Mouse (Mus musculus) right cerebral cortex, postnatal 36 days (tissue): ENCODE results near the gene Cfdp1.

Experiments used
- DNase-seq, 2 experiments: peaks; one replicate each; pipeline ENCODE4 v3.0.0; 2022; ENCODE audit warnings: low spot score in 2 of 2, mixed read lengths in 1 of 2

The Cfdp1 gene

GRCm38 (mm10) chr8:111796528-111796927, 57.6 kb downstream of the Cfdp1 start:
- peak in 1 of 2 experiments; percentile 18 for DNase-seq

DNA sequence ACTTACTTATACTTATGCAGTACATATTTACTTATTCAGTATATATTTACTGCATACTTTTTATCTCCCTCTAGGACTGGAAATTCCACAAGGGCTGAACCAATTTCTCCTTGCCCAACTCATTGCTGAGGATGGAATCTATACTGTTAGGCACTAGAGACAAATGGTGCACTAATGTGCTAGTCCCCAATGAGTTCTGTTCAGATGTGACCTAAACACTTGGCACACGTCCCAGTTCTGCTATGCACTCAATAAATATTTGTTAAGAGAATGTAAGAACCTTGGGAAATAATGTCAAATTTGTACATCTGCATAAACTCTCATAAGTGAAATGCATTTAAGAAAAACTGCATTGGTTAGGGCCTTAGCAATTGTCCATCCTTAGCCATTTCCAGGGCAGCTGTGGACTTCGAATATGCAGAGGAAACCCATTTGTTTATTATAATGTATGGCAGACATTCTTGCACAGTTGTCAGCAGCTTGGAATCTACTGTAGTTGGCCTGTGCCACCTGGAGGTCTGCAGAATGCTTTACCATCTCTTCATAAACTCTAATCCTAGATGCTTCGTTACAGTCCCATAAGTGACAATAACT, 60.7 kb downstream of the Cfdp1 start:
- no peak for DNase-seq

DNA sequence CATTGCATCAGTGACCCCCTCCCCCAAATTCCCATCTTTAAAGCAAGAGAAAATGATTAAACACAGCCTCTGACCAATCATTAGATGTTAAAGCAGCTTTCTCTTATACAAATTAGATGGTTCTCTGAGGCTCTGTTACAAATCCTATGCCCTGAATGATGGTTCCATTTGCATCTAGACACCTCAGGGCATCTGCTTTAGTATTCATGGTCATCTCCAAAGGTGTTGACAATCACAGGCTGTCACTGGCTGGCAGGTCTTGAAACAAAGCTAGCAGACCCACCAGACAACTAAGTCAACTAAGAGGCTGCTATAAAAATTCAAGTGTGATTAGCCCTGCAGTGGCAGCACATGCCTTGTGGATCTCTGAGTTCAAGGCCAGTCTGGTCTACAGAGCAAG, 64.5 kb downstream of the Cfdp1 start:
- DNase-seq: no peak

DNA sequence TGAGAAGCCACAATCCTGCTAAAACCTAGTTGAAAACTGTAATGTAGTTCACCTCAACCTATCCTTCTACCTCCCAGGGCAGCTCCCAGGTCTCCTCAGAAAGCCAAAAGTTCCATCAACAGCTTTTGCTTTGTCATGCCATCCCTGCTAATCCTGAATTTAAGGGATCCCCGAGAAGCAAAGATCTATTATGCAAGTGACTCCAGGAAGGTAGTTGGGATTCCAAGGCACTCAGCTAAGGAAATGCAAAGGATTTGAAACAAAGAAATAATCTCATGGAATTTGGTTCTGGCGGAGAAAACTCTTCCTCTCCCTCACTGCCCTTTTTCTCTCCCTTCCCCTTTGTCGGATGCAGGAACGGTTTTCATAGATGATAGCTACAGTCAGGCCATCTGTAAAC, 64.9 kb downstream of the Cfdp1 start:
- DNase-seq: no peak

- no peak for DNase-seq
These were observed 65.6 kb downstream of the Cfdp1 start for GRCm38 (mm10) chr8:111788497-111788896.

DNA sequence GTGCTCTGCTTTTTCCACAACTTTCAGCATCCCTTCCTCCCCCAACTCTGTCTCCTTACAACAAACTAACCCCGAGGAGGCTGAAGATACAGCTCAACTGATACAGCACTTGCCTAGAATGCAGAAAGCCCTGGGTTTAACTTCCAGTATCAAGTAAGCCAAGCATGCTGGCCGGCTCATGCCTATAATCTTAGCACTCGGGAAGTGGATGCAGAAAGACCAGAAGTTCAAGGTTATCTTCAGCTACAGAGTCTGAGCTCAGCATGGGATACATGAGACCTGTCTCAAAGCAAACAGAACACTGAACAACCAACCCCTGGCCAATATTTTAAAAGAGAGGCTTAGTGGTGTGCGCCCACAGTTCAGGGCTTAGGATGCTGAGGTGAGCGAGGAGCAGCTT, 66.0 kb downstream of the Cfdp1 start:
- no peak for DNase-seq

GRCm38 (mm10) chr8:111787683-111788082, 66.4 kb downstream of the Cfdp1 start:
- no peak for DNase-seq

DNA sequence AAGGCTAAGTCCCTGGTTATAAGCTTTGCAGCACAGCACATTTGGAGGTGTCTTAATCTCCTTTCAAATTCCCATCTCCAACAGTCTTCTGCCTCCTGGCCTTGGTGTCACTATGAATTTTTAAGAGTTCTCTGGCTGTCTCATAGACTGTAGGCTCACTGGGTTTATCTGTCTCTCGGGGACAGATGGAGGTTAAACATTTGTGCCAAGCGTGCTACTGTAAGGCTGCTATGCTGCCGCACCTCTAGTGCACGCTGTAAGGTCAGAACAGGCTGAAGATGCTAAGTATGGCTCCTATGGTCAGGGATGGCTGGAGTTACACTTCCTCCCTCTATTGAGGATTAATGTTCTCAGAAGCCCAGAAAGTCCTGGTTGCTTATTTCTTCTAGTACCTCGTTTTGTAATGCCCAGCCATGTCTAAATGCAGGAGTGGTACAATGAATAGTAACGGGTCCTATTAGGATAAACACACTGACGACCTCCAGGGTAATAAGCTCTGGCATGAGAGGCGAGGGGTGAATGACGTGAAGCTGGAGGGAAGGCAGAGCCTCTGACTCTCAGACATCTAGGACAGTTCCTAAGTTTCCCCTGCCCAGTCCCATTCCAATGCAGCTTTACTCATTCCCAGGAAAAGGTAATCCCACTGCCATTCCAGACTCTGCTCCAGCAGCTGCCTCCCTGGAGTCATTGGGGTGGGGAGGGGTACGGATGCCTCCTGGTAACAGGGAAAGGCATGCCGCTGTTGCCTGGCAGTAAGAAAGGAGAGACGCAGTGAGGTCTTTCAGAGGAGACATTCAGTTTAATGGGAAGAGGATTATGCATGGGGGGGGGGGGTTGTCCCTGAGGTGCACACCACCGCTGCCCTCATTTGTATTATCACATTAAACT, 67.1 kb downstream of the Cfdp1 start:
- no peak for DNase-seq

DNA sequence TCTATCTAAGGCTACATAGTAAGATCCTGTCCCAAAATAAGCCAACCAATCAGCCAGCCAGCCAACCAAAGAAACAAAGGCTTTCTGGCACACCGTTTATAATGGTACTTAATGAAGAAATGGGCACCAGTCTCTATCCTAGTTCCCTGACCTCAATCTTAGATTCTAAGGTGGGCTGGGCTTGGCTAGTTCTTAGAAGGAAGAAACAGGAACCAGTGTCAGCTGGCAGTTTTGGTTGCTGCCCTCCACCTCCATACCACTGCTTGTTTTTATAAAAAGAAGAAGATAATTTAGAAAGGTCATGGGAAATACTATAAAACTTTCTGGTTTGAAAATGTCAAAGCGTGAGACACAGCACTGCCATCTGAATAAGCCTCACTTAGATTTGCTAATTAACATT, 68.0 kb downstream of the Cfdp1 start:
- no peak for DNase-seq

DNA sequence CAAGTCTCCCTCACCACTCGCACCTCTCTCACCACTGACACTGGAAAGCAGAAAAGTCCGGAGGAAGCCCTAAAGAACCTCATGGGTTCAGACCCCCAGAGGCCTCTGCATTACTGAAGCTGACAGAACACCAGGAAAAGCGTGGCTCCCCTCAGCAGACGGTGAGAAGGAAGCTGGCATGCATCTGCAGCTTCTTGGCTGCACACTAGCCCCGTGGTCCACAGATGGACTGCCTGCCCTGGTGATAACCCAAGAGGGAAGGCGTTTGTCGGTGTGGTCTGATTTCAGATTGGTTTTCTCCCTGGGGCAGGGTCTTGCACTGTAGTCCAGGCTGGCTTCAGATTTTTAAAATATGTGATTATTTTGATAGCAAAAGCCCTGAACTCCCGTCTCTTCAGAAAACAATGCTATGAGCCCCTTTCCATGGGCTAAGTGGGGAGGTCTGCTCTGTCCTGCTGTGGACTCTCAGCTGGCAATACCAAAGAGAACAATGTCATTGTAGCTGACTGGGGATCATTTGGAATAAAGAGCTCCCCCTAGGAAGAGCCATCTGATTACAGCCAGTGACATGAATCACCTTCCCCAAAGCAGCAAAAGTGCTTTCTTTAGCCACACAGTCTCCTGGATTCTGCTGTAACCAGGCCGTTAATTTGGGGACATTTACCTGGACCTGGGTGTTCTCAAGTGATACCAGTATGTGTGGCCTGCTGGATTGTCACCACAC, 71.3 kb downstream of the Cfdp1 start:
- no peak for DNase-seq

GRCm38 (mm10) chr8:111782161-111782560, 71.9 kb downstream of the Cfdp1 start:
- no peak for DNase-seq

DNA sequence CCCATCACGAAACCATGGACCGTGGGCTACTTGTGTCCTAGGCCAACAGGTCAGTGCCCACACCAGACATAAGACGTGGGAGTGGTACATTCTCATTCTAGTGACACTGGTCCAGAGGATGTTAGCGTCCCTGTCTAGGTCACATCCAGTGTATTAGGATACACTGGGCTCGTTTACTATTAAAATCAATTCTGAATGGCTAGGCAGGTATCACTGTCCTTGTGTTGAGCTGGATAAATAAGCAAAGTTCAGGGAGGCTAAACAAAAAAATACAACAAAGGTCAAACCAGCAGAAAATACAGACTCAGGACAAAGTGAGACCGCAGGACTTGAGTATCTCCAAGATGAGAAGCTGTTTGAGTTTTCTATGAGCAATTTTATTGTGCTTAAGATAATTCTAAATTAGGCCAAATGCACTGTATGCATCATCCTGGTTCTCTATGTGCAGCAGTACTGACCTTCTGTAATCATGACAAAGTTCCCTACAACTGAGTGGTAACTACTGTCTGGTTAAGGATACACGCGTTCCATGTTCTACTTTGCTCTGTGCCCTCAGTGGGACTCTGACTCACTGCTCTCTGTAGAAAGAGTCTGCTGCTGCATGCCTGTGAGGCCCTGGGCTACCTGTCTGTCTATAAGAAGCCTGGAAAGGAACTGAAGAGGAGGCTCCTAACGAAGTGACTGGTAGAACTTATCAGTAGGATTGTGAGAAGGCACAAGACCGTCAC, 73.2 kb downstream of the Cfdp1 start:
- no peak for DNase-seq

DNA sequence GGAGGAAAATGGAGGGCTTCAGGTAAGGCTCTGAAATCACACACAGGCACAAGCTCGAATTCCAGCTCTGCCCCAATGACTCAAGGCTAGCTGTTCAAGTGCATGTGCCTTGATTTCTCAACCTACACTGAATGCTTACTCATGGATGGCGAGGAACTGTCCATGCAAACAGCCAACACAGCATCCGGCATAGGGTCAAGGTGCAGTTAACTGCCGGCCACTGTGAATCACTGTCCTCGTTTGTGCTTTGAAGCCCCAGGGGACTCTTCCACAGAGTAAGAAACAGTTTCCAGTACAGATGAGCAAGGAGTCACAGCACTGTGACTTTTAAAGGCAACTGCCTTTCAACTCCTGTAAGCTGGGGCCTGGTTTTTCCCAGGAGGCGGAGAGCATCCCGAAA, 74.4 kb downstream of the Cfdp1 start:
- no peak for DNase-seq

GRCm38 (mm10) chr8:111778801-111779200, 75.3 kb downstream of the Cfdp1 start:
- DNase-seq: no peak

DNA sequence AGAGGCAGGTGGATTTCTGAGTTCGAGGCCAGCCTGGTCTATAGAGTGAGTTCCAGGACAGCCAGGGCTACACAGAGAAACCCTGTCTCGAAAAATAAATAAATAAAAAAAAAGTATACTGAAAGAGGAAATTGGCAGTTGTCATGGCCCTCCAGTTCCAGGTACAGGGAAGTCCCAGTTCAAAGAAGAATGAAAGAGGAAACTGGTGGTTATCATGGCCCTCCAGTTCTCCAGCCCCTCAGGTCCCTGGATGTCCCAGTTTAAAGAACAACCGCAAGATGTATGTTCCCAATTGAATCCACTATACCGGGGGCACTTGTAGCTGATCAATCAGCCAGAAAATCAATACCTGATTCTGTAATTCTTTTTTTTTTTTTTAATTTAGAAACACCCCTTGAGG, 77.6 kb downstream of the Cfdp1 start:
- DNase-seq: no peak

DNA sequence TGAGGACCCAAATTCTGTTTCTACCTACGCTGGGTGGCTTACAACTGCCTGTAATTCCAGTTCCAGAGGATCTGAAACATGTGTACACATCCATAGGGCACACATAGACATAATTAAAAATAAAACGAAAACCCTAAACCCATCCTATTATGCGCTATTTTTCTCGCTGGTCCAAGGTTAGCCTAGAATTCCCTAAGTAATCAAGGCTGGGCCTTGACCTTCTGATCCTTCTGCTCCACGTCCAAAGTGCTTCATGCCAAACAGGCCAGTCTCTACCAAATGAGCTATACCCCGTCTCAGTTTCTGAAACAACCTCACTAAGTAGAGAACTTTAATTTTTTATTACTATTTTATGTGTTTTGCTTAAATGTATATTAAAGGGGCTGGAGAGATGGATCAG, 78.3 kb downstream of the Cfdp1 start:
- DNase-seq: no peak

DNA sequence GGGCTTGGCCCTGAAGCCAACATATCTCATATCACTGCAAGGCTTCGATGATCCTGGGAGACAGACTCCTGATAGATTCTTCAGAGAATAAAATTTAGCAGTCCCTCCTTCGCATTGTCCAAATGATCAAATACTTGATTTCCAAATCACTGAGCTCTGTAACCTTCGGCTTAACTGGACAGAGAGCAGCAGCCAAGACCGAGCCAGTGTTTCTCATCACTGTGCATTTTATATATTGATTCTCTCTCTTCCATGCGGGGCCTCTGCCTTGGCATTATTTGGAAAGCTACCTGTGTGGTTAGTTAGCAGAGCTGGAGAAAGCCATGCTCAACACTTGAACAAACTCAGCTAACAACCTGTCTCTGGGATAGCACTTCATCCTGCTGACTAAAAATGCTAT, 80.6 kb downstream of the Cfdp1 start:
- no peak for DNase-seq

GRCm38 (mm10) chr8:111773057-111773456, 81.0 kb downstream of the Cfdp1 start:
- no peak for DNase-seq

GRCm38 (mm10) chr8:111772083-111772482, 82.0 kb downstream of the Cfdp1 start:
- no peak for DNase-seq

DNA sequence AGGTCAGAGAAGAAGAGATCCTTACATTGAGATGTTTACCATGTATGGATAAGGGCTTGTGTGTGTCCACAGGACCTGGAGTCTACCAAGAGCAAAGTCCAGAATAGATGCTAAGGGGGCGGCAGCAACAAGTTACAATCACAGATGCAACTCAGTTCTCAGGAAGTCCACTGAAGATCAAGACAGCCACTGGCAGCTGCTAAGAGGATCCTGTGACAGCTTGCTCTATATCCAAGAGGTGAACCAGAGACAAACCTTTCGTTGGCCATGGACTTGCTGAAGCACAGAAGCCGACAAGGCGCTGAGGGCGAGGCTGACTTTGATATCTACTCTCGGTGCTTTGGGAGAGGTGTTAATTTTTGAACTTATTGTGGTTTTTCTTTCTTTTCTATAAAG, 82.5 kb downstream of the Cfdp1 start:
- no peak for DNase-seq

DNA sequence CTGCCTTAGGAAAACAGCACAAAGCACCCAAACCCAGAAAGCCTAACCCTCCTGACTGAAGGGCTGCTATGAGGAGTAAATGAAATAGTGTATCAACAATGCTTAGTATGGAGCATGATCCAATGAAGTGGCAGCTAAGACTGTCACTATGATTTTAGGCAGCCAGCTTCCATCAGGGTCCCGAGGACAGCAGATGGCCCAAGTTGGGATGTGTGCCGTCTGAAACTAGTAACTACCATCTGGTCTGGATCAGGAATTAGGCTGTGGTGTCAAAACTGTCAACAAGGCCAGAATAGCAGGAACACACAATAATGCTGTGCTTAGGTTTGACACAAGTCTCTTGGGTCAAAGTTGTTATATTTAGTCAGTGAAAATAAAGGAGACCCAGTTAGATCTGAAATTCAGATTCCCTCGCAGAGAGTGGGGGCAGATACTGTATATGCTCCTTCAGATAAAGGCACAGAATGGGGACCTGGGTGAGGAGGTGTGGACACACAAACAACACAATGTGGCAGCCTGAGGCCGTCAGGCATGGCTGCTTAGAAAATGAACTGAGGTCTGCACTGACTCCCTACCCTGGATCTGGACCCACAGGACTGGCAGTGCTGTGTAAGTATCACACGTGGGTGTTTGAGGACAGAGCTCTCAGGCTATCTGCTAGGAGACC, 83.0 kb downstream of the Cfdp1 start:
- DNase-seq: no peak
